Mouse (Mus musculus) right cerebral cortex, adult 2 months (tissue): ENCODE data around the gene Dcaf7.
"Not testable (repeated sequence)": the region's sequence is repeated elsewhere in the genome, so short reads cannot be mapped to it uniquely, and the experiment has no call there.

Experiments
- DNase-seq, 2 experiments: peaks; one replicate each; pipeline ENCODE4 v3.0.0; 2021 to 2022; ENCODE audit warnings: low spot score in 2 of 2

The Dcaf7 gene

GRCm38 (mm10) chr11:106036548-106037417 is at the start of gene Dcaf7:
Gene Dcaf7, plus strand, starts transcription at chr11:106036872.
- DNase-seq: peak; percentile 99

- no peak for DNase-seq
Observed at GRCm38 (mm10) chr11:105987446-105987845, 49.2 kb upstream of the Dcaf7 start.

- DNase-seq: no peak
Observed at GRCm38 (mm10) chr11:105989446-105989845, 47.2 kb upstream of the Dcaf7 start.

GRCm38 (mm10) chr11:105990231-105990630 is 46.4 kb upstream of the Dcaf7 start:
- DNase-seq: no peak

- DNase-seq: no peak
Observed at GRCm38 (mm10) chr11:105994375-105994774, 42.3 kb upstream of the Dcaf7 start, which contains the start of gene Ace3. Gene Ace3, plus strand, starts transcription at chr11:105994675.

- DNase-seq: no peak
Observed at GRCm38 (mm10) chr11:106000062-106000461, 36.6 kb upstream of the Dcaf7 start.

- peak; percentile 19 to 53 for DNase-seq
Observed at GRCm38 (mm10) chr11:106001718-106002117, 35.0 kb upstream of the Dcaf7 start.

GRCm38 (mm10) chr11:106004576-106004975 is 32.1 kb upstream of the Dcaf7 start:
- no peak for DNase-seq

- DNase-seq: no peak
Observed at GRCm38 (mm10) chr11:106005970-106006369, 30.7 kb upstream of the Dcaf7 start.

- no peak for DNase-seq
Observed at GRCm38 (mm10) chr11:106007821-106008220, 28.9 kb upstream of the Dcaf7 start, which contains the start of gene Kcnh6. Gene Kcnh6, plus strand, starts transcription at chr11:106008124.

- no peak for DNase-seq
Observed at GRCm38 (mm10) chr11:106012711-106013110, 24.0 kb upstream of the Dcaf7 start.

GRCm38 (mm10) chr11:106013556-106014225 is 23.0 kb upstream of the Dcaf7 start:
- DNase-seq: peak in 1 of 2 experiments; percentile 47

- DNase-seq: peak in 1 of 2 experiments; percentile 28
Observed at GRCm38 (mm10) chr11:106016440-106016839, 20.2 kb upstream of the Dcaf7 start.

GRCm38 (mm10) chr11:106020051-106020763 is 16.5 kb upstream of the Dcaf7 start:
- DNase-seq: peak; percentile 61 to 65

- DNase-seq: no peak
Observed at GRCm38 (mm10) chr11:106025774-106026173, 10.9 kb upstream of the Dcaf7 start.

- DNase-seq: peak; percentile 72 to 84
Observed at GRCm38 (mm10) chr11:106026465-106027151, 10.1 kb upstream of the Dcaf7 start.

GRCm38 (mm10) chr11:106027607-106028006 is 9.1 kb upstream of the Dcaf7 start:
- no peak for DNase-seq

- not testable (repeated sequence) for DNase-seq
Observed at GRCm38 (mm10) chr11:106032074-106032473, 4.6 kb upstream of the Dcaf7 start.

- peak; percentile 27 to 51 for DNase-seq
Observed at GRCm38 (mm10) chr11:106033491-106033919, 3.2 kb upstream of the Dcaf7 start.

- no peak for DNase-seq
Observed at GRCm38 (mm10) chr11:106034986-106035385, 1.7 kb upstream of the Dcaf7 start.

GRCm38 (mm10) chr11:106037418-106037751 is 713 bp downstream of the Dcaf7 start:
- peak; percentile 69 to 73 for DNase-seq
